Mouse (Mus musculus) CD4-positive helper T cell, adult 2 months (primary cell): Measurements from ENCODE around the gene Cldn4.
"Not testable (repeated sequence)": the region's sequence is repeated elsewhere in the genome, so short reads cannot be mapped to it uniquely, and the experiment has no call there.

ENCODE experiments used
- DNase-seq: peaks from one replicate; pipeline ENCODE4 v3.0.0-alpha.2; 2012; ENCODE audit warnings: low read depth, missing footprints, low spot score

Gene Cldn4

GRCm38 (mm10) chr5:134964655-134965054 is 17.9 kb upstream of the Cldn4 start:
- not testable (repeated sequence) for DNase-seq

GRCm38 (mm10) chr5:134963546-134963945 is 16.8 kb upstream of the Cldn4 start:
- DNase-seq: no peak

GRCm38 (mm10) chr5:134961519-134961918 is 14.8 kb upstream of the Cldn4 start:
- DNase-seq: no peak

GRCm38 (mm10) chr5:134960430-134960829 is 13.7 kb upstream of the Cldn4 start:
- no peak for DNase-seq

GRCm38 (mm10) chr5:134959114-134959513 is 12.4 kb upstream of the Cldn4 start:
- no peak for DNase-seq

- no peak for DNase-seq
Measured at GRCm38 (mm10) chr5:134955491-134955890, 8.8 kb upstream of the Cldn4 start.

GRCm38 (mm10) chr5:134951053-134951884 is 4.5 kb upstream of the Cldn4 start:
- no peak for DNase-seq

- DNase-seq: no peak
Measured at GRCm38 (mm10) chr5:134948085-134948439, 1.3 kb upstream of the Cldn4 start.

- no peak for DNase-seq
Measured at GRCm38 (mm10) chr5:134947420-134948084, 818 bp upstream of the Cldn4 start.

GRCm38 (mm10) chr5:134946063-134946856 is 474 bp downstream of the Cldn4 start:
- DNase-seq: no peak

- DNase-seq: no peak
Measured at GRCm38 (mm10) chr5:134945266-134945959, 1.3 kb downstream of the Cldn4 start.

GRCm38 (mm10) chr5:134944179-134944578 is 2.6 kb downstream of the Cldn4 start:
- no peak for DNase-seq

- DNase-seq: no peak
Measured at GRCm38 (mm10) chr5:134942740-134943139, 4.0 kb downstream of the Cldn4 start.

GRCm38 (mm10) chr5:134941472-134942209 is 5.1 kb downstream of the Cldn4 start:
- DNase-seq: peak; percentile 45

- not testable (repeated sequence) for DNase-seq
Measured at GRCm38 (mm10) chr5:134939554-134939953, 7.2 kb downstream of the Cldn4 start.

GRCm38 (mm10) chr5:134939069-134939468 is 7.7 kb downstream of the Cldn4 start:
- peak; percentile 57 for DNase-seq

GRCm38 (mm10) chr5:134936626-134937185 is 10.0 kb downstream of the Cldn4 start:
- DNase-seq: no peak

- no peak for DNase-seq
Measured at GRCm38 (mm10) chr5:134936051-134936450, 10.7 kb downstream of the Cldn4 start.

GRCm38 (mm10) chr5:134934666-134935065 is 12.1 kb downstream of the Cldn4 start:
- no peak for DNase-seq

GRCm38 (mm10) chr5:134933686-134934085 is 13.0 kb downstream of the Cldn4 start:
- peak; percentile 33 for DNase-seq

- peak; percentile 76 for DNase-seq
Measured at GRCm38 (mm10) chr5:134933281-134933680, 13.5 kb downstream of the Cldn4 start.
